Comparison of ENCODE assay signal across 8 mouse cellular contexts in the genomic region with DNA sequence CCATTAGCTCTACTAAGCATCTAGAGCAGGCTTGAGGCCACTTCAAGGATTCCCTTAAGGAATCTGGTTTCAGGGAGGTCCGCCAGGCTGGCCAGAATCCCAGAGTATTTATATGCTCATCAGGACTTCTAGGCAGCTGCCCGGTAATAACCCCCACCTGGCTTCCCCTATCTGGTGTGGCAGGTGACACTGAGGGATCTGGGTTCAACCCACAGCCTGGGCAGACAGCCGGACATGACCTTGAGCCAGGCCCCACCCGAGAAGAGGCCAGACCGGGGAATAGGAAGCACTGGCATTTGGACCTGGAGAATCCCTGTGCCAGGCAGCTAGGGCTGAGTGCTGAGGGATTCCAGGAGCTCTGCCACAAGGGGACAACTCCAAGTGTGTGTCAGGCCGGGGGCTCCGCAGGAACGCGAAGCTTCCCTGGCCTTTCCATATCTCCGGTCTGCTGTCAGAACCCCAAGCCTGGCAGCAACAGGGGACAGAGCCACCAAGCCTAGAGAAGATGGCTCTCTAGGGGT. TPM values are rescaled to one million over a fixed set of nuclear protein-coding genes. Genes with fewer than 3 reads are reported as not detected.
DNase-seq lines count a peak whose midpoint lies in the region; ATAC-seq and TF ChIP-seq lines count a peak whose summit lies in the region.

No protein-coding gene starts in this region.

- peak overlapping the region; percentile 80 for H3K4me3 ChIP-seq in left cerebral cortex, adult 2 months
- H3K4me3 ChIP-seq in forebrain, embryonic 13.5 days = peak overlapping the region; percentile 92
- peak overlapping the region; percentile 93 for H3K4me3 ChIP-seq in stomach, embryonic 14.5 days (ENCODE audit: low read depth, low read length)

- H3K27me3 ChIP-seq in forebrain, embryonic 13.5 days = no peaks in the 10 kb centered on the region
- no peaks in the 10 kb centered on the region for H3K27me3 ChIP-seq in stomach, embryonic 14.5 days (ENCODE audit: control insufficient read depth, insufficient read depth, low read length)

- peaks cover 11% of the 10 kb centered on the region; the same call in 1 of the 2 replicates for H3K36me3 ChIP-seq in forebrain, embryonic 13.5 days (ENCODE audit: poor library complexity, severe bottlenecking)
- no peaks in the 10 kb centered on the region; the same call in 1 of the 2 replicates for H3K36me3 ChIP-seq in stomach, embryonic 14.5 days (ENCODE audit: control insufficient read depth, insufficient read depth, low read length)

- peak in 1 of 2 experiments; percentile 19 for DNase-seq in left cerebral cortex, adult 2 months (ENCODE audit: extremely low spot score in 1 of 2, low spot score in 2 of 2)
- no peak for DNase-seq in left cerebral cortex, adult 8-10 months (ENCODE audit: low spot score in 2 of 2)
- DNase-seq in cerebellum, adult 11 months = peak; percentile 40
- DNase-seq in heart, postnatal 10 days = peak; percentile 86 to 90
- DNase-seq in kidney, postnatal 36 days = peak; percentile 72 to 74

- no peak for TF ChIP-seq CTCF in left cerebral cortex, adult 2 months (IDR thresholded peaks at IDR 0.05)

- H3K4me2 ChIP-seq in forebrain, embryonic 13.5 days = peak overlapping the region; percentile 98
- H3K4me2 ChIP-seq in stomach, embryonic 14.5 days (replicated peaks; ENCODE audit: low read depth, low read length) = peak overlapping the region; percentile 81

- 2% methylated on average over 10 of the region's 10 CpGs for WGBS in forebrain, embryonic 13.5 days
- under 1% methylated on average over 10 of the region's 10 CpGs for WGBS in stomach, embryonic 14.5 days

- peak; percentile 23 for ATAC-seq in forebrain, embryonic 13.5 days
- peak; percentile 20 for ATAC-seq in megakaryocyte progenitor cell, adult 5-6 weeks (replicated peaks; ENCODE audit: poor library complexity)
- peak; percentile 14; the same call in 1 of the 2 replicates for ATAC-seq in stomach, embryonic 14.5 days (ENCODE audit: insufficient number of reproducible peaks, insufficient read depth, low FRiP score, low read depth)

- intact Hi-C loops in left cerebral cortex, adult 2 months (cut with DNase I) = no loop called here
- intact Hi-C loops in heart, postnatal 10 days (cut with DNase I) = loop anchor here (5.0 kb wide), 1 partner anchor 37 kb away; no protein-coding TSS in a partner anchor

- H3K9me3 ChIP-seq in forebrain, embryonic 13.5 days (replicated peaks) = no peaks in the 10 kb centered on the region
- H3K9me3 ChIP-seq in stomach, embryonic 14.5 days (ENCODE audit: control insufficient read depth, low read depth, low read length) = no peaks in the 10 kb centered on the region

- peak overlapping the region; percentile 84 for H3K27ac ChIP-seq in left cerebral cortex, adult 2 months
- H3K27ac ChIP-seq in forebrain, embryonic 13.5 days = no peak overlapping the region
- H3K27ac ChIP-seq in stomach, embryonic 14.5 days (ENCODE audit: low read length) = peak overlapping the region; percentile 16

- H3K4me1 ChIP-seq in forebrain, embryonic 13.5 days = peaks cover 12% of the 10 kb centered on the region
- peaks cover 6% of the 10 kb centered on the region; the same call in 1 of the 2 replicates for H3K4me1 ChIP-seq in stomach, embryonic 14.5 days (ENCODE audit: control insufficient read depth, insufficient read depth, low read length)

- H3K9ac ChIP-seq in forebrain, embryonic 13.5 days = peak overlapping the region; percentile 90
- peak overlapping the region; percentile 89 for H3K9ac ChIP-seq in stomach, embryonic 14.5 days (replicated peaks; ENCODE audit: low read depth, low read length)

RNA-seq across cellular contexts. Expression of gene Vps13d, which starts 0.8 kb away (rescaled TPM):
- 10 to 100 TPM; 63.2 to 64.4 TPM for total RNA-seq in left cerebral cortex, adult 2 months (2021)
- 10 to 100 TPM; 57.5 to 69.7 (median 65.1) TPM for total RNA-seq in left cerebral cortex, adult 8-10 months (2022)
- polyA plus RNA-seq in forebrain, embryonic 13.5 days (2015; fragmentation: Nextera tagmentation; extraction: Ambion mirVana) = 7.7 and 7.8 TPM in 2 replicates
- total RNA-seq in heart, postnatal 10 days (2021) = 10 to 100 TPM; 75.8 to 82.6 TPM
- 19.9 and 22.3 TPM in 2 replicates for total RNA-seq in megakaryocyte progenitor cell, adult 5-6 weeks (2015)
- total RNA-seq in megakaryocyte progenitor cell, adult 5-6 weeks (2017) = 45.6 and 51.2 TPM in 2 replicates
- polyA plus RNA-seq in stomach, embryonic 14.5 days (2014; fragmentation: Nextera tagmentation; extraction: Ambion mirVana) = 14.7 and 15.0 TPM in 2 replicates

RNA-seq across cellular contexts. Expression of gene Tnfrsf1b, which starts 52.6 kb away (rescaled TPM):
- 1 to 10 TPM; 2.9 to 3.1 TPM for total RNA-seq in left cerebral cortex, adult 2 months (2021)
- 1 to 10 TPM; 2.5 to 4.4 (median 3.9) TPM for total RNA-seq in left cerebral cortex, adult 8-10 months (2022)
- 1.6 and 1.8 TPM in 2 replicates for polyA plus RNA-seq in forebrain, embryonic 13.5 days (2015; fragmentation: Nextera tagmentation; extraction: Ambion mirVana)
- total RNA-seq in heart, postnatal 10 days (2021) = 1 to 10 TPM; 5.3 to 7.2 TPM
- total RNA-seq in megakaryocyte progenitor cell, adult 5-6 weeks (2015) = 29.7 and 32.8 TPM in 2 replicates
- 33.0 and 34.2 TPM in 2 replicates for total RNA-seq in megakaryocyte progenitor cell, adult 5-6 weeks (2017)
- 3.2 and 3.6 TPM in 2 replicates for polyA plus RNA-seq in stomach, embryonic 14.5 days (2014; fragmentation: Nextera tagmentation; extraction: Ambion mirVana)

Comparison
In these comparisons a context has a peak if more than half of its experiments do, and no peak if none do; other contexts are left out.
1. DNase-seq: peak in cerebellum, adult 11 months (single experiment), heart, postnatal 10 days (2 of 2) and kidney, postnatal 36 days (2 of 2); none in left cerebral cortex, adult 8-10 months (0 of 2).
2. Peak in every context shown above with its lines, with median percentiles within 50 percentile points of each other: H3K4me3 ChIP-seq and ATAC-seq.